Mouse (Mus musculus): ENCODE data around the gene Ppm1j. TPM values are rescaled to one million over a fixed set of nuclear protein-coding genes. Genes with fewer than 3 reads are reported as not detected.

Gene Ppm1j
- polyA plus RNA-seq, 1 experiment = not detected

- Histone ChIP-seq H3K4me3 (ENCODE audit: insufficient read depth, low read depth, low read length) (no peak overlapping the region), H3K4me1 (ENCODE audit: control insufficient read depth, insufficient read depth, insufficient read length, low read length) (no peaks in the 10 kb centered on the region), H3K27ac (replicated peaks; ENCODE audit: low read depth, low read length) (no peak overlapping the region)
Observed at GRCm38 (mm10) chr3:104770918-104771317, 9.9 kb upstream of the Ppm1j start.

DNA sequence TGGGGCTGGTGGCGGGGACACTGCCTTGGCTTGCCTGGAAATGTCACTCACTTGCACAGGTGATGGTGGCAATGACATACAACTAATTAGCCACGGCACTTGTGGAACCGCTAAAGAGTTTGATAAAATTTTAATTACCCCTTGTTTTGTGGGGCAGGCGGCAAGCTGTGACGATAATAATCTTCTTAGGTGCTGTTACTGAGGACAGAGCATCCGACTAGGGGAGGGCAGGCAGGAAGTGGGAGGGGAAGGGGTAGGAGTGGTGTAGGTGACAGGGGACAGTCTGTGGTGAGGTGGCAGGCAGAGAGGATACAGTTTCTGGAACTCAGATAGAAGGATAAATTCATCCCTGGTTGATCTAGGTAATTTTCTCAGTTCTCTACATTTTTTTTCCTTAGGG is 9.4 kb upstream of the Ppm1j start:
- no peaks in the 10 kb centered on the region for H3K4me1 ChIP-seq (ENCODE audit: control insufficient read depth, insufficient read depth, insufficient read length, low read length)
- no peak overlapping the region for H3K4me3 ChIP-seq (ENCODE audit: insufficient read depth, low read depth, low read length)
- H3K27ac ChIP-seq (replicated peaks; ENCODE audit: low read depth, low read length) = no peak overlapping the region

- Histone ChIP-seq H3K27ac (replicated peaks; ENCODE audit: low read depth, low read length) (no peak overlapping the region), H3K4me1 (ENCODE audit: control insufficient read depth, insufficient read depth, insufficient read length, low read length) (no peaks in the 10 kb centered on the region), H3K4me3 (ENCODE audit: insufficient read depth, low read depth, low read length) (no peak overlapping the region)
Observed at GRCm38 (mm10) chr3:104773301-104773700, 7.6 kb upstream of the Ppm1j start.

DNA sequence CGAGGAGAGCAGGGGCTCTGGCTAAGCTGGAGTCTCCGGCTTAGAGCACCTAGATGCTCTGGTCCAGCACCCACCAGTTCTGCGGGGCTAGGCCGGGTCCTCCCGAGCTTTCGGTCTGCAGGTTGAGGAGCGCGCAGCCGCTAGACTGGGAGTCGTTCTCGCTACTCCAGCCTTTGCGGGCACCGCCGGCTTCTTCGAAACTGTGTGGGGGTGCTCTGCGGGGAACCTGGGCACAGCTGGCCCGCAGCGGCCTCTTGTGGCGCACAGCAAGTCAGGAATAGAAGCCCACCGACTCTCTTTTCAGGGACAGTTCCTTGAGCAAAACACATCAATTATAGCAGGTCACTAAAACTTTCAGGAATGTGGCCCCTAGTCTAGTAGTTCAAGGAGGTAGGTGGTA is 3.5 kb upstream of the Ppm1j start:
- Histone ChIP-seq H3K4me3 (ENCODE audit: insufficient read depth, low read depth, low read length) (no peak overlapping the region), H3K27ac (replicated peaks; ENCODE audit: low read depth, low read length) (no peak overlapping the region), H3K4me1 (ENCODE audit: control insufficient read depth, insufficient read depth, insufficient read length, low read length) (peaks cover 4% of the 10 kb centered on the region; the same call in 1 of the 2 replicates)

DNA sequence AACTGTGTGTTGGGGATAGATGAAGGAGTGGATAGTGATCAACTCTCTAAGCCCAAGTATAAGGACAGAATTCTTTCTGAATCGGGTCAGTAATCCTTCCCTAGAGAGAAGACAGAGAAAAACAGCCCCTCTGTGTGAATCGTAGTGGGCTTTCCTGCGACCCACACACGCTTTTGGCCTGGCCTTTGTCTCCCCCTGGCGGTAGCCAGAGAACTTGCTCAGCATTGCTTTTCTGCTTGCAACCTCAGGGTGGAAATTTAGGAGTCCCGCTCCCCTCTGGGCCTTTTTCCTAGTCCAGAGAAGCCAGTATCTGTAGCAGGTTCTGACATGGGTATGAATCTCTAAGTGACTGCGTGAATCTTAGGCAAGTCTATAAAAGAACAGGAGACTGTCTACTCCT is 907 bp upstream of the Ppm1j start:
- peaks cover 6% of the 10 kb centered on the region; the same call in 1 of the 2 replicates for H3K4me1 ChIP-seq (ENCODE audit: control insufficient read depth, insufficient read depth, insufficient read length, low read length)
- no peak overlapping the region for H3K27ac ChIP-seq (replicated peaks; ENCODE audit: low read depth, low read length)
- no peak overlapping the region for H3K4me3 ChIP-seq (ENCODE audit: insufficient read depth, low read depth, low read length)

GRCm38 (mm10) chr3:104781471-104781903 is 631 bp downstream of the Ppm1j start, which contains the start of gene Fam19a3:
Fam19a3 (minus strand) TSS chr3:104781840.
- Histone ChIP-seq H3K27ac (replicated peaks; ENCODE audit: low read depth, low read length) (peak within 1 kb of the TSS; percentile 42), H3K4me1 (ENCODE audit: control insufficient read depth, insufficient read depth, insufficient read length, low read length) (peaks cover 6% of the 10 kb centered on the region; the same call in 1 of the 2 replicates), H3K4me3 (ENCODE audit: insufficient read depth, low read depth, low read length) (peak within 1 kb of the TSS; percentile 66)

GRCm38 (mm10) chr3:104782061-104782681 is 1.3 kb downstream of the Ppm1j start:
- H3K4me1 ChIP-seq (ENCODE audit: control insufficient read depth, insufficient read depth, insufficient read length, low read length) = peaks cover 6% of the 10 kb centered on the region; the same call in 1 of the 2 replicates
- H3K27ac ChIP-seq (replicated peaks; ENCODE audit: low read depth, low read length) = peak overlapping the region; percentile 42
- H3K4me3 ChIP-seq (ENCODE audit: insufficient read depth, low read depth, low read length) = peak overlapping the region; percentile 66

DNA sequence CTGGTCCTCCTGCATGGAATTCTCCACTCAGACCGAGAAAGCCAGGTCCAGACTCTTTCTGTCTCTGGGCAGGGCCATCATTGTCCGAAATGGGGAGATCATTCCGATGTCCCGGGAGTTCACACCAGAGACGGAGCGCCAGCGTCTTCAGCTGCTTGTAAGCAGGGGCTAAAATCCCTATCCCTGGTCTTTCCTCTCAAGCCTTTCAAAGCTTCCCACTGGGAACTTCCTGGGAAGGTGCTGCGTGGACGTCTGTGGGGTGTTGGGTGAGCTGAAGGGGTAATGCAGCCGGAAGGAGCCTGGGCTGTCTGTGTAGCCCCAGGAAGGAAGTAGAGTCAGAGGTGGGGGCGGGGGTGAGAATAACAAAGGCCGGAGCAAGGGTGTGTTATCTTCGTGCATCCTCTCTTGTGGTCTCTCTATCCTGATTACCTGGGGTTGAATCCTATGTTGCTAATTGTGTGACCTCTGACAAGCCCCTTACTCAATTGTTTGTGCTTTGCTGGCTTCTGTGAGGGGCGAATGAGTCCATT is 3.2 kb downstream of the Ppm1j start:
- Histone ChIP-seq H3K4me3 (ENCODE audit: insufficient read depth, low read depth, low read length) (no peak overlapping the region), H3K4me1 (ENCODE audit: control insufficient read depth, insufficient read depth, insufficient read length, low read length) (peaks cover 6% of the 10 kb centered on the region; the same call in 1 of the 2 replicates), H3K27ac (replicated peaks; ENCODE audit: low read depth, low read length) (peak overlapping the region; percentile 37; the same call in 1 of the 2 replicates)

DNA sequence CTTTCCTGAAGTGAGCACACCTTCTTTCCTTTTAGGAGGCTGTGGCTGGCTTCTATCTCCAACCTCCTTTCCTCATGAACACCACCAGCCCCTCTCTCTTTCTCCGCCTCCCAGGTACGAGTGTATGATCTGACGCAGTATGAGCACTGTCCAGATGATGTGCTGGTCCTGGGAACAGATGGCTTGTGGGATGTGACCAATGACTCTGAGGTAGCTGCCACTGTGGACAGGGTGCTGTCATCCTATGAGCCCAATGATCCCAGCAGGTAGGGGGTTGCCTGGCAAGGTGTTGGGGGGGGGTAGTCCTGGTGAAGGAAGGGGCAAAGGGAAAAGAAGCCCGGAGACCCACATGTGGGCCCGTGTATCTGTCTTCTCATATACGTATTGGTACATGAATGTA is 4.4 kb downstream of the Ppm1j start:
- Histone ChIP-seq H3K27ac (replicated peaks; ENCODE audit: low read depth, low read length) (no peak overlapping the region), H3K4me3 (ENCODE audit: insufficient read depth, low read depth, low read length) (no peak overlapping the region), H3K4me1 (ENCODE audit: control insufficient read depth, insufficient read depth, insufficient read length, low read length) (peaks cover 9% of the 10 kb centered on the region; the same call in 1 of the 2 replicates)

DNA sequence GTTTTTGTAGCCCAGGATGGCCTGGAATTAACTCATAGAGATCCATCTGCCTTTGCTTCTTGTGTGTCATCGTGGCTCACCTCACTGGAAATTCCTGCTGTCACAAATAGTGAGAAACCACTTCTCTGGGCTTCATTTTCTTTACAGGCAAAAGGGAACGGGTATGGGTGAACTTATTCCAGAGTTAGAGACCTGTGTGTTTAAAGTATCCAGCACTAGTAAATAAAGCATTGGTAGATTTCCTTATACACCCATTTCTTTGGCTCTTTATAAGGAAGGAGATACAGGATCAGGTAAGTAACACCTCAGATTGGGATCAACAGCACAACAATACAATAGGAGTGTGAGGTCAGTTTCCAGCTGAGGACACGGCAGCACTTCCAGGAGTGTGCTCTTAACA is 7.2 kb downstream of the Ppm1j start, which contains the start of gene Rhoc:
Gene Rhoc (plus strand): TSS at position 301 of the 400 bp plus-strand sequence.
- Histone ChIP-seq H3K4me1 (ENCODE audit: control insufficient read depth, insufficient read depth, insufficient read length, low read length) (peaks cover 22% of the 10 kb centered on the region), H3K27ac (replicated peaks; ENCODE audit: low read depth, low read length) (peak within 1 kb of the TSS; percentile 99), H3K4me3 (ENCODE audit: insufficient read depth, low read depth, low read length) (peak within 1 kb of the TSS; percentile 92)

- H3K4me1 ChIP-seq (ENCODE audit: control insufficient read depth, insufficient read depth, insufficient read length, low read length) = peaks cover 20% of the 10 kb centered on the region
- peak overlapping the region; percentile 99 for H3K27ac ChIP-seq (replicated peaks; ENCODE audit: low read depth, low read length)
- peak overlapping the region; percentile 92 for H3K4me3 ChIP-seq (ENCODE audit: insufficient read depth, low read depth, low read length)
Observed at GRCm38 (mm10) chr3:104788561-104789311, 7.9 kb downstream of the Ppm1j start.

DNA sequence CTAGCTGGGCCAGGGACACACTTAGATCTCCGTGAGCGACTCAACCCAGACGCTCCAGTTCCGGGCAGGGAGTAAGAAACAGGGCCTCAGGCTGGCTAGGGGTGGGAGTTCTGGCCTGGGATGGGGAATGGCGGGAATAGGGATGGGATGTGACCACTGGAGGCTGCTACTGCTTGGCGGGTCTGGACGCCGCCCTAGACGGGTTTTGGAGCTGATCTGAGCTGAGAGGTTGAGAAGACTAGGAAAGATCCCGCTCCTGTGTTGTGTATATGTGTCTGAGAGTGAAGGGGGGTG is 8.4 kb downstream of the Ppm1j start:
- H3K4me3 ChIP-seq (ENCODE audit: insufficient read depth, low read depth, low read length) = peak overlapping the region; percentile 92
- H3K27ac ChIP-seq (replicated peaks; ENCODE audit: low read depth, low read length) = peak overlapping the region; percentile 99
- H3K4me1 ChIP-seq (ENCODE audit: control insufficient read depth, insufficient read depth, insufficient read length, low read length) = peaks cover 23% of the 10 kb centered on the region

DNA sequence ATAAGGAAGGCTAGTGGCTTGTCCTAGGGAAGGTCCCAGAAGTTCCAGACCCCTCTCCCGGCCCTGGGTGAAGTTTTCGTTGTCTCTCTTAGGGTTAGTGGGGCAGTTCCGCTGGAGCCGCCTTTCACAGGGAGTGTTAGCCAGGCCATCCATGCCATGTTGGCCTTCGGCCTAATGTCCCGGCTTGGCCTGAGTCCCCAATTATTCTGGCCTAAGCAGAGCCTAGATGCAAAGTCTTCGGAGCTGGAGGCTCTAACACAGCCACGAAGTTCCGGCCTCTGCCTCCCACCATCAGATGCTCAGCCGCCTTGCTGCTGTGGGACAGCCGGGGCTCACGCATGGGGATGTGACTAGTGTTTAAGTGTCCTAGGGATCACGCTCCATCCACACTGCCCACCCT is 9.0 kb downstream of the Ppm1j start:
- Histone ChIP-seq H3K27ac (replicated peaks; ENCODE audit: low read depth, low read length) (peak overlapping the region; percentile 99), H3K4me3 (ENCODE audit: insufficient read depth, low read depth, low read length) (peak overlapping the region; percentile 92), H3K4me1 (ENCODE audit: control insufficient read depth, insufficient read depth, insufficient read length, low read length) (peaks cover 23% of the 10 kb centered on the region)

DNA sequence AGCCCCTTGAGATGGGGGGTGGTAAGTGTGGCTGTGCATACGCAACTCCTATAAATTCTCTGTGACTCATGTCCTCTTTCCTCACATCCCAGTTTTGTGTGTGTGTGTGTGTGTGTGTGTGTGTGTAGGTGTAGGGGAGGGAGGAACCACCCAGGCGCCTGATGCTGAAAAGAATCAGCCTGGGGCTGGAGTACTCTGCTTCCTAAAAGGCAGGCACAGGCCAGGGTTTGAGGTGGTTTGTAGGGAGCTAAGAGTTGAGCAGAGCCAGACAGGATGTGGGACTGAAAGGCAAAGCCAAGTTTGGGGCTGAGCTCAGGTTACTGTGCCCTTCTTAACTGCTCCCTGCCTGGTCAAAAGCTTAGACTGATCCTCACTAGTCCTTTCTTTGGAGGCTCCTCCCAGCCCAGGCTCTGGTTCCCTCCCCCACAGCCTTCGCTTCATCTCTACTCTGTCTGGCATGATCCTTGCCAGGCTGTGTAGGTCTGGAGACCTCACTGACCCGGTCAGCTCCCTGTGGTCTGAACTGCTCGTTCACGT is 9.6 kb downstream of the Ppm1j start:
- peak overlapping the region; percentile 92 for H3K4me3 ChIP-seq (ENCODE audit: insufficient read depth, low read depth, low read length)
- peaks cover 23% of the 10 kb centered on the region for H3K4me1 ChIP-seq (ENCODE audit: control insufficient read depth, insufficient read depth, insufficient read length, low read length)
- H3K27ac ChIP-seq (replicated peaks; ENCODE audit: low read depth, low read length) = peak overlapping the region; percentile 99

GRCm38 (mm10) chr3:104791017-104791416 is 10.2 kb downstream of the Ppm1j start:
- Histone ChIP-seq H3K4me1 (ENCODE audit: control insufficient read depth, insufficient read depth, insufficient read length, low read length) (peaks cover 23% of the 10 kb centered on the region), H3K27ac (replicated peaks; ENCODE audit: low read depth, low read length) (peak overlapping the region; percentile 99), H3K4me3 (ENCODE audit: insufficient read depth, low read depth, low read length) (peak overlapping the region; percentile 92)
